Mouse (Mus musculus): ENCODE results near the gene Cyth3.

DNA sequence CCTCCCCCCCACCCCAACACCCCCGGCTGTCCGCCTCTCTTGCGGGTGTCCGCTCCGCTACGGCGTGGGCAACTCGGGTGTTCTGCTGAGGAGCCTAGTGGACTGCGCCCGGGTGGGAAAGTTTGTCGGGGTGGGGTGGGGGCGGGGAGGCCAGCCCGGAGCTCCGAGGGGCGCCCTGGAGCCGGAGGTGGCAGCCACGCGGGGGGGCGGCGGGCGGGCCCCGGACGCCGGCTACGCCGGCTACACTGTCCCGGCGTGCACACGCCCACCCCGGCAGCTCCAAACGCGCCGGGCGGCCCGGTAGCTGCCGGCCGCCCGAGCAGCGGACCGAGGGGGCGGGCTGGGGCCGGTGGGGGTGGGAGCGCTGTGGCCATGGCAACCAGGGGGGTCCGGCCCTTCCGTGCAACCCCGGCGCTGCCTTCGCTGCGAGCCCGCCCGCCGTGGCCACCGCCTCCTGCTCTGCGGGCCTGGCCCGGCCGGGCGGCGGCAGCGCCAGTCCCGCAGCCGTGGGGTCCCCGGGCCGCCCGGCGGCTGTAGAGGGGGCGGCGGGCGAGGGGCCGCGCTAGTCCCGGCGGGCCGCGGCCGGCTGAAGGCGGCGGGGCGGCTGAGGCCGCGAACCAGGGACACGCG is 109.4 kb downstream of the Cyth3 start:
- no peak for TF ChIP-seq CTCF (conservative IDR thresholded peaks at IDR 0.05; ENCODE audit: low read length)
- no peak for TF ChIP-seq NANOG (IDR thresholded peaks at IDR 0.05; ENCODE audit: borderline replicate concordance, low read length)
- TF ChIP-seq POU5F1 (IDR thresholded peaks at IDR 0.05; ENCODE audit: borderline replicate concordance, low read length) = no peak

All from E14TG2a.4 (cell line).